Comparison of ENCODE assay signal across 30 mouse cellular contexts in genomic region chr2:60049351-60049750, GRCm38 (mm10).
A peak's percentile ranks its signal among the peaks of the same experiment; 100 is the strongest.
DNase-seq lines count a peak whose midpoint lies in the region; ATAC-seq and TF ChIP-seq lines count a peak whose summit lies in the region.
"Had no signal": no experiment of that assay in that cellular context is flagged by ENCODE, and none has a peak within 500 bp of the region (broad histone marks: within the 10 kb centered on the region; RNA-seq: fewer than 3 reads in every experiment).

No protein-coding gene starts in this region.

- H3K4me2 ChIP-seq in limb, embryonic 11.5 days (ENCODE audit: low read depth, severe bottlenecking), result no peak overlapping the region
- H3K4me2 ChIP-seq: embryonic facial prominence, embryonic 13.5 days; forebrain, embryonic 15.5 days; hindbrain, embryonic 15.5 days; limb, embryonic 13.5 days; liver, embryonic 11.5 days; lung, embryonic 15.5 days; midbrain, embryonic 12.5 days had no signal

- no peaks in the 10 kb centered on the region for H3K27me3 ChIP-seq in limb, embryonic 11.5 days (ENCODE audit: control insufficient read depth, insufficient read depth, low read length)
- no peaks in the 10 kb centered on the region for H3K27me3 ChIP-seq in limb, embryonic 10.5 days (ENCODE audit: low read depth, poor library complexity, severe bottlenecking)
- no peaks in the 10 kb centered on the region for H3K27me3 ChIP-seq in ES-Bruce4 (ENCODE audit: control insufficient read depth, insufficient read depth, low read length, poor library complexity, severe bottlenecking)
- H3K27me3 ChIP-seq: embryonic facial prominence, embryonic 13.5 days; forebrain, embryonic 15.5 days; hindbrain, embryonic 15.5 days; limb, embryonic 13.5 days; lung, embryonic 15.5 days; midbrain, embryonic 12.5 days; Patski had no signal

- WGBS in limb, embryonic 11.5 days, result 95% methylated on average over 9 of the region's 9 CpGs
- 96% methylated on average over 9 of the region's 9 CpGs for WGBS in limb, embryonic 10.5 days

- no peak overlapping the region for H3K9ac ChIP-seq in limb, embryonic 11.5 days (ENCODE audit: low read length)
- H3K9ac ChIP-seq in ES-Bruce4 (ENCODE audit: low read depth, poor library complexity, severe bottlenecking), result no peak overlapping the region
- H3K9ac ChIP-seq: embryonic facial prominence, embryonic 13.5 days; forebrain, embryonic 15.5 days; hindbrain, embryonic 15.5 days; limb, embryonic 13.5 days; lung, embryonic 15.5 days; midbrain, embryonic 12.5 days had no signal

- TF ChIP-seq CTCF in ES-Bruce4 (IDR thresholded peaks at IDR 0.05; ENCODE audit: low read depth, low read length), result no peak

- ATAC-seq in limb, embryonic 11.5 days (ENCODE audit: insufficient number of reproducible peaks, low FRiP score, low TSS enrichment, low read depth), result no peak
- ATAC-seq: forebrain, embryonic 15.5 days; inflammation-experienced regulatory T-cells, adult 6 months; Patski had no signal

- no peak for TF ChIP-seq POLR2A in ES-Bruce4 (IDR thresholded peaks at IDR 0.05; ENCODE audit: insufficient read depth, low read length)

- peak; percentile 36 for DNase-seq in adrenal gland, adult 2 months
- DNase-seq in adrenal gland, postnatal 36 days, result no peak
- DNase-seq in limb, embryonic 11.5 days (ENCODE audit: low spot score), result peak; percentile 15
- no peak for DNase-seq in limb, embryonic 10.5 days (ENCODE audit: low spot score)
- DNase-seq in brain, adult 2 months (ENCODE audit: low read depth, low spot score), result peak; percentile 51
- no peak for DNase-seq in cerebellum, adult 9-11 months
- DNase-seq: adrenal gland, adult 8-10 months; cerebellum, adult 8-10 months; heart, postnatal 14 days; kidney, adult 11 months; kidney, postnatal 14 days; lung, postnatal 36 days; right cerebral cortex, adult 18-20 months; right cerebral cortex, postnatal 4 days; thymus, adult 18-20 months; thymus, postnatal 25 days had no signal

- no peak overlapping the region for H3K4me3 ChIP-seq in limb, embryonic 11.5 days (ENCODE audit: low read depth, low read length)
- no peak overlapping the region for H3K4me3 ChIP-seq in limb, embryonic 10.5 days
- peak overlapping the region; percentile 46 for H3K4me3 ChIP-seq in ES-Bruce4 (ENCODE audit: low read depth, low read length)
- H3K4me3 ChIP-seq: embryonic facial prominence, embryonic 13.5 days; forebrain, embryonic 10.5 days; forebrain, embryonic 15.5 days; hindbrain, embryonic 10.5 days; hindbrain, embryonic 15.5 days; limb, embryonic 13.5 days; lung, embryonic 15.5 days; midbrain, embryonic 12.5 days had no signal

- H3K27ac ChIP-seq in limb, embryonic 11.5 days (replicated peaks; ENCODE audit: low read depth, low read length), result no peak overlapping the region
- H3K27ac ChIP-seq in limb, embryonic 10.5 days, result no peak overlapping the region
- H3K27ac ChIP-seq in ES-Bruce4 (ENCODE audit: insufficient read depth, low read length), result peak overlapping the region; percentile 54; the same call in 1 of the 2 replicates
- H3K27ac ChIP-seq: embryonic facial prominence, embryonic 13.5 days; forebrain, embryonic 10.5 days; forebrain, embryonic 15.5 days; hindbrain, embryonic 10.5 days; hindbrain, embryonic 15.5 days; limb, embryonic 13.5 days; lung, embryonic 15.5 days; midbrain, embryonic 12.5 days; stomach, postnatal 0 days had no signal

- no peaks in the 10 kb centered on the region for H3K36me3 ChIP-seq in limb, embryonic 11.5 days (ENCODE audit: control insufficient read depth, insufficient read depth, low read length)
- H3K36me3 ChIP-seq in limb, embryonic 10.5 days, result 0 out of 2 replicates have a peak, but pooled peaks cover 8% of the 10 kb centered on the region
- no peaks in the 10 kb centered on the region for H3K36me3 ChIP-seq in ES-Bruce4 (ENCODE audit: control insufficient read depth, insufficient read depth, low read length, poor library complexity, severe bottlenecking)
- H3K36me3 ChIP-seq: embryonic facial prominence, embryonic 13.5 days; forebrain, embryonic 15.5 days; hindbrain, embryonic 15.5 days; limb, embryonic 13.5 days; lung, embryonic 15.5 days; midbrain, embryonic 12.5 days had no signal

- H3K9me3 ChIP-seq in limb, embryonic 11.5 days (ENCODE audit: control insufficient read depth, low read length), result no peaks in the 10 kb centered on the region
- H3K9me3 ChIP-seq in limb, embryonic 10.5 days (replicated peaks), result no peaks in the 10 kb centered on the region
- no peaks in the 10 kb centered on the region for H3K9me3 ChIP-seq in ES-Bruce4 (replicated peaks; ENCODE audit: control insufficient read depth, insufficient read depth, low read length, poor library complexity, severe bottlenecking)
- H3K9me3 ChIP-seq: embryonic facial prominence, embryonic 13.5 days; forebrain, embryonic 10.5 days; forebrain, embryonic 15.5 days; G1E; hindbrain, embryonic 10.5 days; hindbrain, embryonic 15.5 days; limb, embryonic 13.5 days; lung, embryonic 15.5 days; midbrain, embryonic 12.5 days had no signal

- no peak for TF ChIP-seq EP300 in ES-Bruce4 (IDR thresholded peaks at IDR 0.05; ENCODE audit: insufficient read depth, low read depth, low read length)

- peaks cover 7% of the 10 kb centered on the region for H3K4me1 ChIP-seq in limb, embryonic 11.5 days (ENCODE audit: control insufficient read depth, insufficient read depth, low read length)
- peaks cover 24% of the 10 kb centered on the region for H3K4me1 ChIP-seq in limb, embryonic 10.5 days
- H3K4me1 ChIP-seq in ES-Bruce4 (ENCODE audit: control insufficient read depth, insufficient read depth, low read length), result peaks cover 2% of the 10 kb centered on the region
- H3K4me1 ChIP-seq: embryonic facial prominence, embryonic 13.5 days had no signal

Comparison
In these comparisons a context has a peak if more than half of its experiments do, and no peak if none do; other contexts are left out.
1. DNase-seq: peak in adrenal gland, adult 2 months (single experiment), limb, embryonic 11.5 days (single experiment) and brain, adult 2 months (single experiment); none in adrenal gland, postnatal 36 days (0 of 2), limb, embryonic 10.5 days (single experiment) and cerebellum, adult 9-11 months (single experiment).